Mouse (Mus musculus): ENCODE measurements around the gene Dyrk4. TPM values are rescaled to one million over a fixed set of nuclear protein-coding genes. Genes with fewer than 3 reads are reported as not detected.

Gene Dyrk4
- total RNA-seq, 2 experiments from 2014 or later, result not detected

DNA sequence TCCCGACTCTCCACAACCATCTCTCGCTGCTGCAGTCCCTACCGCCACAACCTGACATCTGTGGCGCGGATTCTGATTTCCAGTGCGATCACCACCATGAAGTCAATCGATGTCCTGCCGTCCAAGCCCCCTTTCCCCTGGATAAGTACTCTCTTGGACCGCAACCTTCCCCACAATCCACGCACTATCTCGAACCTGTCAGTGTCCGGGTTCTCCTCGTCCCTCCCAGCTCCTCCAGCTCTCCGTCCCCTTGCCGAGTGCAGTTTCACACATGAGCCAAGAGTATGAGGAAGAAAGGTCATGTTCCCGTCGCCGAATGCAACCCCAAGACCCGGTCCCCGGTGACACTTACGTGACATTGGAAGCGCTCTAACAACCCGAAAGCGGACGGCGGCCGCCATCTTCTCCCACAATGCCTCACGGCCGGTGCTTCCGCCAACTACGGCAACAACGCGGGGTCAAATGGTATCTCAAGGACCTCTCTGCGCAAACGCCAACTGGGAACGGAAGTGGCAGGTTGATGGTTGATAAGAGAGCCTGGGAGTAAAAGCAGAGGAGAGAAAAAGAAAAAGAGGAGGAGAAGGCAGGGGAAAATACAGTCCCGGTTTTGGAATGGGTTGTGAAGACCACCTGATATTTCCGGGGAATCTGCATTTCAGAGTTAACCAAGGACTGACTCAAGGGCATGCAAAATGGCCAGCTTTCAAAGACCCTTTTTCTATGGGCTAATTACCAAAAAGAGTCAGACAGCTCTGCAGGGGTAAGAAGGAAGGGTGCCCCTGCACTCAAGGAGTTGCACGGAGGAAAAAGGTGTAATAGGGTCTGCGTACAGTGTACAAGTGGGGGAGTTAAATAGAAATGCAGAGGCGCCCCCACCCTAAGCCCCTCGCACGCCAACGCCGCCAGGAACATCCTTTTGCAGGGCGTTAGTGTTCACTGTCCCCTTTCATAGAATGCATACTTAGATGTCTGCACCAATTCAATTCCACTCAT lies 72.6 kb downstream of the Dyrk4 start, which contains the start of gene Ndufa9:
Ndufa9 (minus strand) TSS at position 425 of the 993 bp plus-strand sequence.
- peak; percentile 98 for ATAC-seq (replicated peaks; ENCODE audit: poor library complexity, severe bottlenecking)

DNA sequence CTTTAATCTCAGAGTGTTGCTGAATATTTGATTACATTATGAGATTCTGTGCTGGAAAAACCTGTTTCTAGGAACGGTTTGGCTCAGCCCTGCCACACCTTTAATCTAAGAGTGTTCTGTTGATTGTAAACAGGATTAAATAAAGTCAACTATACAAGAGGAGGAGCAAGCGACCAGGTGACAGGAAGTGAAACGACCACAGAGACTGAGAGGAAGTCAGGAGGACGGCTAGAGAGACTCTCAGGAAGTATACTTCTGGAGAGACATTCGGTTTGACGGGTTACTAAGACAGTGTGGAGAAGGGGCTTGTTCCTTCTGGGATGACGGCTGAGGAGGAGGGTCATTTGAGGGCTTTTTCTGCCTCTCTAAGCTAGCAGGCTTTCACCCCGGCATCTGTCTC lies 85.0 kb downstream of the Dyrk4 start:
- no peak for ATAC-seq (replicated peaks; ENCODE audit: poor library complexity, severe bottlenecking)

Other genes starting within 250 kb of the Dyrk4 start
- 0.11 TPM in 1 of 2 replicates, not detected in the other for gene Kcna6, start 181.2 kb downstream of the Dyrk4 start, total RNA-seq (2014; fragmentation: Nextera tagmentation)
- gene Kcna6, start 181.2 kb downstream of the Dyrk4 start, total RNA-seq (2017), result not detected in 2 replicates
- gene Ndufa9, start 72.7 kb downstream of the Dyrk4 start, total RNA-seq (2014; fragmentation: Nextera tagmentation), result 76.0 and 87.8 TPM in 2 replicates
- 153 and 186 TPM in 2 replicates for gene Ndufa9, start 72.7 kb downstream of the Dyrk4 start, total RNA-seq (2017)
- gene Akap3, start 68.7 kb downstream of the Dyrk4 start, total RNA-seq (2014; fragmentation: Nextera tagmentation), result not detected in 2 replicates
- gene Akap3, start 68.7 kb downstream of the Dyrk4 start, total RNA-seq (2017), result not detected in 2 replicates
- gene Rad51ap1, start 17.7 kb upstream of the Dyrk4 start, total RNA-seq (2014; fragmentation: Nextera tagmentation), result 45.2 and 51.5 TPM in 2 replicates
- 140 and 161 TPM in 2 replicates for gene Rad51ap1, start 17.7 kb upstream of the Dyrk4 start, total RNA-seq (2017)
- gene D6Wsu163e, start 18.1 kb upstream of the Dyrk4 start, total RNA-seq (2014; fragmentation: Nextera tagmentation), result 33.5 and 37.2 TPM in 2 replicates
- 40.2 and 51.9 TPM in 2 replicates for gene D6Wsu163e, start 18.1 kb upstream of the Dyrk4 start, total RNA-seq (2017)
- gene Fgf6, start 93.7 kb upstream of the Dyrk4 start, total RNA-seq (2014; fragmentation: Nextera tagmentation), result not detected in 2 replicates
- not detected in 2 replicates for gene Fgf6, start 93.7 kb upstream of the Dyrk4 start, total RNA-seq (2017)
- gene Fgf23, start 151.1 kb upstream of the Dyrk4 start, total RNA-seq (2014; fragmentation: Nextera tagmentation), result not detected in 2 replicates
- gene Fgf23, start 151.1 kb upstream of the Dyrk4 start, total RNA-seq (2017), result not detected in 2 replicates
- gene Tigar, start 187.7 kb upstream of the Dyrk4 start, total RNA-seq (2014; fragmentation: Nextera tagmentation), result 10.7 and 11.6 TPM in 2 replicates
- 12.8 and 18.5 TPM in 2 replicates for gene Tigar, start 187.7 kb upstream of the Dyrk4 start, total RNA-seq (2017)
- 125 and 390 TPM in 2 replicates for gene Ccnd2, start 230.4 kb upstream of the Dyrk4 start, total RNA-seq (2014; fragmentation: Nextera tagmentation)
- 51.6 and 54.8 TPM in 2 replicates for gene Ccnd2, start 230.4 kb upstream of the Dyrk4 start, total RNA-seq (2017)

Data from granulocyte monocyte progenitor cell, adult 5-6 weeks (primary cell).